Mouse (Mus musculus): Measurements from ENCODE around the gene Rgs3.

DNA sequence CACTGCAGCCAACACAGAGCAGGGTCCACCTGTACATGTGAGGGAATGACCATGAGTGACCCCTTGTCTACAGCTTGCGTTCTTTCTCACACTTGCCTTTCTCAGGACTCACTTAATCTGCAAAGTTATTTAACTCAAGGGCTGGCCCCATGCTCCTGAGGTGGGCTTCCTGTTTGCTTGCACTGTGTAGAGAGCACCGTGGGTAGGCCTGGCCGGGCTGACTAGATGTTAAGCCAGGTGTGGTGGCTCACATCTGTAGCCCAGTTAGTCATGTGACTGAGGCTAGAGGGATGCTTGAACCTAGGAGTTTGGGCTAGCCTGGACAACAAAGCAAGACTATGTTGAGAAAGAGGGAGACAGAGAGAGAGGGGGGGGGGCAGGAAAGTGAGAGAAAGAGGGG lies 179.3 kb downstream of the Rgs3 start:
- TF ChIP-seq CTCF (IDR thresholded peaks at IDR 0.05; ENCODE audit: extremely low read depth, insufficient read length, insufficient replicate concordance, low read depth, low read length) (no peak), POLR2A (IDR thresholded peaks at IDR 0.05; ENCODE audit: low read depth, low read length) (no peak)

Measured in small intestine, adult 2 months (tissue).